Mouse (Mus musculus) cortical plate, adult 2 months (tissue): ENCODE measurements around the gene Sec61a1. TPM values are rescaled to one million over a fixed set of nuclear protein-coding genes. Genes with fewer than 3 reads are reported as not detected.

ENCODE experiments used
- H3K27ac ChIP-seq: fragments of 200-500 bp; 2 replicates; pipeline ENCODE4 v1.5.1; 2012; ENCODE audit warnings: low read length, control low read depth, inconsistent platforms; ENCODE audit not compliant: insufficient read depth
- H3K4me1 ChIP-seq: fragments of 200-500 bp; 2 replicates; pipeline ENCODE4 v1.6.1; 2011; ENCODE audit warnings: low read length; ENCODE audit not compliant: control insufficient read depth, insufficient read depth
- H3K4me3 ChIP-seq: fragments of 200-500 bp; 2 replicates; pipeline ENCODE4 v1.5.1; 2011; ENCODE audit warnings: mild to moderate bottlenecking, low read length, control low read depth; ENCODE audit not compliant: insufficient read depth
- CTCF ChIP-seq: fragments of 200-500 bp; IDR thresholded peaks from 2 replicates; pipeline ENCODE4 v1.5.1; 2011; ENCODE audit warnings: mild to moderate bottlenecking, control low read depth, low read length; ENCODE audit not compliant: insufficient read depth; ENCODE audit errors: extremely low read depth
- POLR2A ChIP-seq: fragments of 200-500 bp; IDR thresholded peaks from 2 replicates; pipeline ENCODE4 v1.6.1; 2011; ENCODE audit warnings: mild to moderate bottlenecking, low read length, control low read depth; ENCODE audit not compliant: insufficient read depth; ENCODE audit errors: extremely low read depth
- polyA plus RNA-seq: library from polyadenylated mRNA; depleted of rRNA; stranded (reverse); fragments of >200 nt; gene quantifications from 2 replicates; pipeline ENCODE4 v1.2.3, GENCODE M21; 2012

Sec61a1 gene
- polyA plus RNA-seq, 1 experiment = 89.3 TPM

- peak overlapping the region; percentile 57 for H3K4me3 ChIP-seq
- peaks cover 2% of the 10 kb centered on the region for H3K4me1 ChIP-seq
- H3K27ac ChIP-seq = no peak overlapping the region
- TF ChIP-seq POLR2A = no peak
- TF ChIP-seq CTCF = no peak
Observed at GRCm38 (mm10) chr6:88517701-88518403, 853 bp downstream of the Sec61a1 start.

DNA sequence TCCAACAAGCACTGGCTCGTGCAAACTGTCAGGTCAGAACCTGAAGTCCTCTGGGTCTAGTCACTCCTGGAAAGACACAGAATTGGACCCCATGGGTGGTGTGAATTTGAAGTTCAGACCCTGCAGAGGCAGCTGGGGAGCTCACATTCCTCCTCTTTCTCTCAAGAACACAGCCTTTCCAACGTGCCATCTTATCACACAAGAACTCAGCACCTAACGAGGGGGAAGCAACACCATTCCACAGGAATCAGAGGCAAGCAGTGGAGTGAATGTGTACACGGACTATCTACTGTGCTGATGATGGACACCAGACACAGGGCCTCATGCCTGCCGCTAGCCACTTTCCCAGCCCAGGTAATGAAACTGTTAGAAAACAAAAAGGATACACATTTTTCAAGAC, 2.0 kb downstream of the Sec61a1 start:
- Histone ChIP-seq H3K4me1 (peaks cover 2% of the 10 kb centered on the region), H3K4me3 (no peak overlapping the region; the same call in 1 of the 2 replicates), H3K27ac (no peak overlapping the region)
- TF ChIP-seq CTCF (no peak), POLR2A (no peak)

DNA sequence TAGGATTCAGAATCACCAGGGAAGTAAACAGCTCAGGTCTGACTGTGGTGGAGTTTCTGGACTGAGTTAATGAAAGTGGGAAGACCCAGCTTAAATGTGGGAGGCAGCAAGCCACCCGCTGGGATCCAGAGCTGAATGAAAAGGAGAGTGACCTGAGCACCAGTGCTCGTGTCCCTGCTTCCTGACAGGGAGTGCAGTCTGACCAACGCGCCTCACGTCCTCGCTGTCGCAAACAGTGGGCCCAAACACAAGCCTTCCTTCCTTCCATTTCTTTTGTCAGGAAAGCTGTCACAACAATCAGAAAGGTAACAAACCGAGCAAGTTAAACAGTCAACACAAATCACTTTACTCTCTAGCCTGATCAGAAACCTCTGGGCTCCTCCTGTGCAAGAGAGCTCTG, 2.7 kb downstream of the Sec61a1 start:
- H3K4me1 ChIP-seq = peaks cover 2% of the 10 kb centered on the region
- no peak overlapping the region for H3K4me3 ChIP-seq
- no peak for TF ChIP-seq POLR2A
- no peak for TF ChIP-seq CTCF
- H3K27ac ChIP-seq = no peak overlapping the region

- H3K4me3 ChIP-seq = no peak overlapping the region
- H3K27ac ChIP-seq = no peak overlapping the region
- no peak for TF ChIP-seq POLR2A
- no peak for TF ChIP-seq CTCF
- H3K4me1 ChIP-seq = peaks cover 2% of the 10 kb centered on the region
Observed at GRCm38 (mm10) chr6:88514546-88514945, 4.2 kb downstream of the Sec61a1 start.

DNA sequence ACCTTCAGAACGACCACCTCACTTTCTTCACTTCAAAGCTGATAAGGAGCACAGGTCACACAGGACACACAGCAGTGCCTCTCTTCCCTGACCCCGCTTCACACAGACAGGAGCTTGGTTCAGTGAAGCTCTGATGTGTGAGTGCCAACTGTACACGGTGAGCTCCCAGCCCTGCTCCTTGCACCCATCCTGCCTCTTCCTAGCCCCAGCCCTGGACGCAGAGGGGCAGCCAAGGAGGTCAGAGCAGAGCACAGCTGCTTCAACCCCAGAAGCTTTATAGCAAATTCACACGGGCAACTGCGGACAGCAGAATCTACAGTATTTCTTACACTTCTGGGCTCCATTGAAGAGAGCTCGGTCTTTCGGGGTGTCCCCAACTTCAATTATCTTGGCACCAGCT, 4.7 kb downstream of the Sec61a1 start:
- H3K27ac ChIP-seq = no peak overlapping the region
- peaks cover 2% of the 10 kb centered on the region for H3K4me1 ChIP-seq
- H3K4me3 ChIP-seq = no peak overlapping the region
- TF ChIP-seq CTCF = no peak
- no peak for TF ChIP-seq POLR2A

GRCm38 (mm10) chr6:88503044-88503443, 15.7 kb downstream of the Sec61a1 start:
- TF ChIP-seq CTCF (no peak), POLR2A (no peak)
- H3K4me3 ChIP-seq = no peak overlapping the region
- no peaks in the 10 kb centered on the region for H3K4me1 ChIP-seq
- H3K27ac ChIP-seq = no peak overlapping the region

DNA sequence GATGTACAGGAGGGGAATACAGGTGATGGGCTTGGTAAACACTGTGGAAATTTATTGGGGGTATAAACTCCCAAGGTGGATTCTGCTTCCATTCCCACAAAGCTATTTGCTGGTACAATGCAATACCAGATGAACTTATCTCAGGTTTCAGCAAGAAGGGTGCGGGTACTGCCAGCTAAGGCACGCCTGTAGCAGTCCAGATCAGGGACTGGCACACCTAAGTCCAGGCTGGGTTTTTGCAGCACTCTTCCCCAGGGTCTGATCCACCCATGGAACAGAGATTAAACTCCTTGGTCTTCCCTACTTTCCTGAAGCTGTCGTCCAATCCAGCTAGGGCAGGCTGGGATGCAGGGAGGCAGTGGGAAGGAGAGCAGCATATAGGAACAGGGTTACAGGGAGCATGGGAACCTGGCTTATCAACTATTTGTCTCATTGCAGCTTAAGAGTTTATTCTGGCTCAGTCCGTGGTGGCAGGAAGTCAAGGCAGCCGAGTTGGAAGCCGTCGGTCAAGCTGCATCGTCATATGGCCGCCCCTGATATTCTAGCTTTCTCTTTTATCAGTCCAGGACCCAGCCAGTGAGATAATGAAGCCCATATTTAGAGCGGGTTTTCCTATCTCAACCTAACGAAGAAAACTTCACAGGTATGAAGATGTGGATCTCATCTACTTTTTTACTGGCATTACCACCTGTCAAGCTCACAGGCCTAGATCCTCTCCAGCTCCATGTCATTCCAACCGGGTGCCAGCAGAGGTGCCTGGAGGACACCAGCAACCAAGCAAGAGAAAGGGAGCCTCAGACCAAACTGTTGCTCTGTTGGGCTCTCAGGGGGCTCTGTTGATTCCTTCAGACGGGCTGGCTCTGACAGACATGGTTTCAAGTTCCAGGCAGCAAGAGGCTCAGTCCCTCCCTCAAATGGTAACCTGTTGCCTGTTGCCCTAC, 16.4 kb downstream of the Sec61a1 start:
- Histone ChIP-seq H3K27ac (no peak overlapping the region), H3K4me1 (no peaks in the 10 kb centered on the region), H3K4me3 (no peak overlapping the region)
- no peak for TF ChIP-seq CTCF
- no peak for TF ChIP-seq POLR2A

- Histone ChIP-seq H3K4me3 (peak overlapping the region; percentile 37), H3K27ac (no peak overlapping the region), H3K4me1 (no peaks in the 10 kb centered on the region)
- TF ChIP-seq CTCF = no peak
- no peak for TF ChIP-seq POLR2A
Observed at GRCm38 (mm10) chr6:88500405-88500767, 18.3 kb downstream of the Sec61a1 start.

DNA sequence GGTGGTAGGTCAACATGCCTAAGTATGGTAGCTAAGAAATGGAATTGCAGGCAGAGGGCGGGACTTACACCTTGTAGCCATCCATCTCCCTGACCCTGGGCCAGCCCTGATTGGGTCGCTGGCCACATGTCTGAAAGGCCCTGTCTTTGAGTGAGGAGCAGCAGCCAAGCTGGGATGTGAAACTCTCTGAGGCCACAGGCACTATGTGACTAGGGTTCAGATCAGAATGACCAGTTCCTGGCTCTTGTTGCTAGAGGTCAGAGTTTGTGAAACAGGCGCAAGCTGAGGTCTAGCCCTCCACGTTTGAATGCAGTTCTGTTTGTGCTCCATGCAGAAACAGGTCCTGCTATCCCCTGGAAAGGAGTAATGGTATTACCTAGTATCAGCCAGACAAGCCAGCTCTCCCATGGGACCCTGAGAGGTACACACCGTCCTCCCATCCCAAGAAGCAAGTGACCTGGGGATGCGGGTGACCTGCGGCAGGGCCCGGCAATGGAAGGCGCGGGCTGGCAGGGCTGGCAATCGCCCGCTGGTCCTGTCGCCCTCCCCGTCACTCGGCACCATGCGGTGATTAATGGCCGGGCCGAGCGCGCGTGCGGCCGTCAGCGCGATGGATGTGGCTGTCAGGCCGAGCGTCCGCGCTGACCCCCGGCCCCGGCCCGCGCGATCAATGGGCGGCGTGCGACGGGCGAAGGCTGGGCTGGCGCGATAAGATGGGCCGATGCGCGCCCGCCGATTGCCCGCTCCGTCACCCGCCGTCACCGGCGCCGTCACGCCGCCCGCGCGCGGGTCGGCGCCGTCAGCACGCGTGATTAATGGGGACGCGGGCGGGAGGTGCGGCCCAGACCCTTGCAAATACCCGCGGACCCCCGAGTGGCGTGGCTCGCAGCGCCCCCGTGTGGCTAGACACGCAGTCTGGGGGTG, 19.0 kb downstream of the Sec61a1 start:
- Histone ChIP-seq H3K4me1 (no peaks in the 10 kb centered on the region), H3K27ac (peak overlapping the region; percentile 22; the same call in 1 of the 2 replicates), H3K4me3 (peak overlapping the region; percentile 37)
- TF ChIP-seq CTCF = peak; percentile 50
- no peak for TF ChIP-seq POLR2A

- peaks cover 2% of the 10 kb centered on the region; the same call in 1 of the 2 replicates for H3K4me1 ChIP-seq
- TF ChIP-seq CTCF (no peak), POLR2A (no peak)
- no peak overlapping the region for H3K4me3 ChIP-seq
- H3K27ac ChIP-seq = no peak overlapping the region
Observed at GRCm38 (mm10) chr6:88493712-88494111, 25.0 kb downstream of the Sec61a1 start.
